Mouse (Mus musculus) limb, embryonic 14.5 days (tissue): ENCODE results near the gene Dbp. TPM values are rescaled to one million over a fixed set of nuclear protein-coding genes. Genes with fewer than 3 reads are reported as not detected.

ENCODE experiments used
- ATAC-seq: fragments of 200-750 bp; cut with Nextera tagmentation; 2 replicates; pipeline ENCODE4 v1.8.0; 2017; ENCODE audit warnings: low read depth, moderate number of reproducible peaks, moderate TSS enrichment; ENCODE audit not compliant: low FRiP score
- DNase-seq: peaks from one replicate; pipeline ENCODE4 v3.0.0-alpha.2; 2015; ENCODE audit warnings: low spot score
- H3K27ac ChIP-seq: fragments of 300-500 bp; sonication (generic); replicated peaks from 2 replicates; pipeline ENCODE4 v1.5.1; 2014; ENCODE audit warnings: low read depth, mild to moderate bottlenecking, low read length, moderate library complexity, mixed read lengths
- H3K27me3 ChIP-seq: fragments of 300-500 bp; sonication (generic); 2 replicates; pipeline ENCODE4 v1.6.1; 2014; ENCODE audit warnings: low read length, mixed read lengths; ENCODE audit not compliant: control insufficient read depth, insufficient read depth
- H3K36me3 ChIP-seq: fragments of 300-500 bp; sonication (generic); 2 replicates; pipeline ENCODE4 v1.6.1; 2014; ENCODE audit warnings: mild to moderate bottlenecking, low read length, moderate library complexity, mixed read lengths; ENCODE audit not compliant: control insufficient read depth, insufficient read depth
- H3K4me1 ChIP-seq: fragments of 300-500 bp; sonication (generic); 2 replicates; pipeline ENCODE4 v1.6.1; 2014; ENCODE audit warnings: antibody characterized with exemption, low read length, mixed read lengths; ENCODE audit not compliant: control insufficient read depth, insufficient read depth
- H3K4me2 ChIP-seq: fragments of 300-500 bp; sonication (generic); replicated peaks from 2 replicates; pipeline ENCODE4 v1.6.1; 2014; ENCODE audit warnings: low read depth, mild to moderate bottlenecking, low read length, moderate library complexity; ENCODE audit not compliant: severe bottlenecking
- H3K4me3 ChIP-seq: fragments of 300-500 bp; sonication (generic); replicated peaks from 2 replicates; pipeline ENCODE4 v1.5.1; 2014; ENCODE audit warnings: low read length
- H3K9ac ChIP-seq: fragments of 300-500 bp; sonication (generic); 2 replicates; pipeline ENCODE4 v1.6.1; 2014; ENCODE audit warnings: mild to moderate bottlenecking, low read depth, low read length, moderate library complexity; ENCODE audit not compliant: severe bottlenecking
- H3K9me3 ChIP-seq: fragments of 300-500 bp; sonication (generic); 2 replicates; pipeline ENCODE4 v1.6.1; 2016; ENCODE audit warnings: low read length; ENCODE audit not compliant: control insufficient read depth
- POLR2A ChIP-seq: fragments of 200-500 bp; IDR thresholded peaks from 2 replicates; pipeline ENCODE4 v1.8.0; 2012; ENCODE audit warnings: inconsistent platforms, mild to moderate bottlenecking, moderate library complexity, borderline replicate concordance; ENCODE audit not compliant: insufficient read depth, insufficient read length; ENCODE audit errors: extremely low read depth
- WGBS: fragments of 180-500 bp; shearing (Covaris S2); extraction: QIAGEN DNeasy Blood & Tissue Kit; methylation state at CpG from one replicate; pipeline ENCODE4 v1.1.7; 2014; 5-methylcytosine and 5-hydroxymethylcytosine counted together
- polyA plus RNA-seq, 2 experiments: library from polyadenylated mRNA; depleted of rRNA in 1 of 2; stranded (reverse) in 1 of 2; unstranded in 1 of 2; fragments of >200 nt; fragmentation: Nextera tagmentation in 1 of 2; extraction: Ambion mirVana in 1 of 2; gene quantifications; 2 replicates each; pipeline versions ENCODE4 v1.2.1 to v1.2.3; 2012 to 2014

Gene Dbp
- polyA plus RNA-seq, 2 experiments: 7.0 to 15.1 TPM

DNA sequence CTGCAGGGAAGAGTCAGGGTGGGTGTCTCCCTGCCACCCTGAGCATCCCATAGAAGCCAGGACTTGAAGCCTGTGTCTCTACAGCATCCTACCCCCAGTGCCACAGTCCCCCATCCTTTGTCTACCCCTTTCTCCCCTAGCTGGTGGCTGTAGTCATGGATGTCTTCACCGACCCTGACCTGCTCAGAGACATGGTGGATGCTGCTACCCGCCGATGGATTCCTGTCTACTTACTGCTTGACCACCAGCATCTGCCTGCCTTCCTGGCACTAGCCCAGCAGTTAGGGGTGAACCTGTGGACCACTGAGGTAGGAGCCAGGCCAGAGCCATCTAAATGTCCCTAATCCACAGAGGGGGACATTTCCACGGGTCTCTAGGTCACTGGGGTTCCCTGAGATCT, 18.4 kb downstream of the Dbp start:
- no peak for TF ChIP-seq POLR2A
- no peak overlapping the region for H3K4me3 ChIP-seq
- ATAC-seq (no peak), DNase-seq (no peak)
- 84% methylated on average over 4 of the region's 4 CpGs for WGBS
- H3K36me3 ChIP-seq: peaks cover 87% of the 10 kb centered on the region
- no peaks in the 10 kb centered on the region for H3K27me3 ChIP-seq
- H3K9ac ChIP-seq: no peak overlapping the region
- no peaks in the 10 kb centered on the region for H3K9me3 ChIP-seq
- H3K4me2 ChIP-seq: no peak overlapping the region
- no peak overlapping the region for H3K27ac ChIP-seq
- peaks cover 7% of the 10 kb centered on the region for H3K4me1 ChIP-seq

DNA sequence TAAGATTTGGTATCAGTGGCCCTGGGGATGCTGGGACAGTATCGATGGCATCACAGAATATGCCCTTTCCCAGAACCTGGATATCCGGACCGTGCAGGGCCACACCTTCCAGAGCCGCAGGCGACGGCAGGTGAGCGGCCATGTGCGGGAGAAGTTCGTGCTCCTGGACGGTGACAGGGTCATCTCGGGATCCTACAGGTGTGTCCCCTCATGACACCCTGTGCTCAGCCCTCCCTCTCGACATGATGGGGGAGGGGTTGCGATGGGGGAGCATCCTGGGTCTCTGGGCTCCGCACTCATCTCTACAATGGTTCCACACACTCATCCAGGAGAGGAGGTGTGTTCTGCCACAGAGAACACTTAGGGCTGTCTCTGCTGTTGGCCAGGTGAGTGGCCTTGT, 18.9 kb downstream of the Dbp start:
- Histone ChIP-seq H3K9ac (no peak overlapping the region), H3K4me1 (peaks cover 6% of the 10 kb centered on the region), H3K27ac (no peak overlapping the region), H3K36me3 (peaks cover 92% of the 10 kb centered on the region), H3K4me3 (no peak overlapping the region), H3K4me2 (no peak overlapping the region), H3K27me3 (no peaks in the 10 kb centered on the region), H3K9me3 (no peaks in the 10 kb centered on the region)
- 93% methylated on average over 14 of the region's 14 CpGs for WGBS
- DNase-seq (no peak), ATAC-seq (no peak)
- no peak for TF ChIP-seq POLR2A

DNA sequence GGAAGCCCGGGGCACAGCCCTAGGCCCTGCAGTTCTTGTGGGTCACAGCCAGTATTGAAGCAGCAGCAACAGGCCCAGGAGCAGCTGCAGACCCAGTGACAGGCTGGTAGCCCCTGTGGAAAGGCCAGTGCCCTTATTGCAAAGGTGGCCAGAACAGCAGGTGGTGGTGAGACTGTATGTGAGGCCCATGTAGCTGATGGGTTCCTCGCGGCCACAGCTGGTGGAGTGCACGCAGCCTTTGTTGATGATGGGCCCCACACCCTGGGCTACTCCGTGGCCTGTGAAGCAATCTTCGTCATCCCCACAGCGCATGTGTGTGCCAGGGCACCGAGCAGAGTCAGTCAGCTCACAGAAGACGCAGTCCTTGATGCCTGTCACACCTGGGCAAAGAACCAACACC, 20.3 kb downstream of the Dbp start:
- 90% methylated on average over 8 of the region's 9 CpGs for WGBS
- H3K9ac ChIP-seq: no peak overlapping the region
- no peak for DNase-seq
- no peak for TF ChIP-seq POLR2A
- no peak for ATAC-seq
- H3K4me1 ChIP-seq: no peaks in the 10 kb centered on the region
- peaks cover 84% of the 10 kb centered on the region for H3K36me3 ChIP-seq
- H3K27me3 ChIP-seq: no peaks in the 10 kb centered on the region
- no peak overlapping the region for H3K27ac ChIP-seq
- H3K4me2 ChIP-seq: no peak overlapping the region
- no peaks in the 10 kb centered on the region for H3K9me3 ChIP-seq
- H3K4me3 ChIP-seq: no peak overlapping the region

DNA sequence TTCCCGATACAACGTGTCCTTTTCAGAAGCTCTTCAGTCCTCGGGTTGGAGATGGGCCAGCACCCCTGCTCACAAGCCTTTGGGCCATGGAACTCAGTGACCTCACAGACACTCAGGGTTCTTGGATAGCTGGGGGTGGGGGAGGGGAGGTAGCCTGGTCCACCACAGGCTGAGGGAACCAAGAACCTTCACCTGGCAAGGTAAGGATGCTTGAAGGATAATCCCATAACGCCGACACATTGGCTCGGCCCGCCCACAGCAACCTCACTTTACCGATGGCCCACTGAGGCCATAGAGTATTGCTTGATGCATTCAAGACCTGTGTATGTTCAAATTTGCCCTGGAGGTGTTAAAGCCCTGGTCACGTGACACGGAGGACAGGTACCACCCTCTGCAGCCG, 20.8 kb downstream of the Dbp start, which contains the start of gene Spaca4:
Gene Spaca4 (minus strand): TSS at position 101 of the 400 bp plus-strand sequence.
- Histone ChIP-seq H3K36me3 (peaks cover 78% of the 10 kb centered on the region), H3K4me3 (no peak within 1 kb of the TSS)
- 85% methylated on average over 11 of the region's 11 CpGs for WGBS

DNA sequence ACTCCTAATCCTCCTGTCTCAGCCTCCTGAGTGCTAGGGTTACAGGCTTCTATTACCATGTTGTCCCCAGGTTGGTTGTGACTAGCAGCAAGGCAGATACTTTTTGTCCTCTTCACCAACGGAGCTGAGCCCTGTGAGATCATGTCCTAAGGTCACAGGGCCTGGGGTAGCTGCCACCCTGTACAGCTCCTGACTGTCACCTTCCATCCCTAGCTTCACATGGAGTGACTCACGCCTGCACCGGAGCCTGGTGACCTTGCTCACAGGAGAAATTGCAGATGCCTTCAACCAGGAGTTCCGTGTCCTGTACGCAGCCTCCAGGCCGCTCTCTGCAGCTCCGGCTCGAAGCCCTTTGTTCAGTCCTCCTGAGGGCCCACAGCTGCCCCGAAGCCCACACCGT, 21.5 kb downstream of the Dbp start:
- Histone ChIP-seq H3K4me2 (no peak overlapping the region), H3K27me3 (no peaks in the 10 kb centered on the region), H3K4me3 (no peak overlapping the region), H3K9me3 (no peaks in the 10 kb centered on the region), H3K4me1 (peaks cover 8% of the 10 kb centered on the region; the same call in 1 of the 2 replicates), H3K27ac (no peak overlapping the region), H3K9ac (no peak overlapping the region), H3K36me3 (peaks cover 71% of the 10 kb centered on the region)
- DNase-seq (no peak), ATAC-seq (no peak)
- TF ChIP-seq POLR2A: no peak
- 97% methylated on average over 10 of the region's 10 CpGs for WGBS

More for the DNA sequence above, 20.8 kb downstream of the Dbp start, which contains the start of gene Spaca4:
- no peak within 1 kb of the TSS for H3K27ac ChIP-seq
- no peaks in the 10 kb centered on the region for H3K27me3 ChIP-seq
- no peak within 1 kb of the TSS for H3K9ac ChIP-seq
- no peaks in the 10 kb centered on the region for H3K9me3 ChIP-seq
- H3K4me2 ChIP-seq: no peak within 1 kb of the TSS
- H3K4me1 ChIP-seq: 0 out of 2 replicates have a peak, but pooled peaks cover under 1% of the 10 kb centered on the region
- ATAC-seq (no peak), DNase-seq (no peak)
- TF ChIP-seq POLR2A: no peak

DNA sequence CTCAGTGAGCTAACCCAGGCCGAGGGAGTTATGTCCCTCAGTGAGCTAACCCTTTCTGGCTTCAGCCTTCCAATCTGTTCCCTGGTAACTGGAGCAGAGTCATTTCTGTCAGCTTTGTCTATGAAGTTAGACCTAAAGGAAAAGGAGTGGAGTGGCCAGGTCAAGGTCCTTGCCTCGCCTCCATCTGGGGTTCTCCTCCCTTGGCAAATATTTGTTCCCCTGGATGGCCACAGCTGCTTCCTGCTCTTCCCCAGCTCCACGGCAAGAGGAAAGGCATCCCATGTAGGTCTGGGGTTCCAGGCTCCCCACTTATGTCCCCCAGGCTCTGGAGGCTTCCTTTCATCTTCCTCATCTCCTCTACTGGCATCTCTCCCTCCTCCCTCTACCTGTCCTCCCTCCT, 22.7 kb downstream of the Dbp start:
- DNase-seq (no peak), ATAC-seq (no peak)
- H3K36me3 ChIP-seq: peaks cover 59% of the 10 kb centered on the region
- H3K27ac ChIP-seq: no peak overlapping the region
- peaks cover 8% of the 10 kb centered on the region; the same call in 1 of the 2 replicates for H3K4me1 ChIP-seq
- TF ChIP-seq POLR2A: no peak
- no peaks in the 10 kb centered on the region for H3K9me3 ChIP-seq
- H3K4me2 ChIP-seq: no peak overlapping the region
- H3K27me3 ChIP-seq: no peaks in the 10 kb centered on the region
- 77% methylated on average over 2 of the region's 3 CpGs for WGBS
- no peak overlapping the region for H3K4me3 ChIP-seq
- no peak overlapping the region for H3K9ac ChIP-seq
